Mouse (Mus musculus): ENCODE measurements around the gene Sprr2k. TPM values are rescaled to one million over a fixed set of nuclear protein-coding genes. Genes with fewer than 3 reads are reported as not detected.
"Not testable (repeated sequence)": the region's sequence is repeated elsewhere in the genome, so short reads cannot be mapped to it uniquely, and the experiment has no call there.

Sprr2k gene
- total and polyA plus RNA-seq, 3 experiments = not detected

GRCm38 (mm10) chr3:92470111-92470510 is 37.7 kb downstream of the Sprr2k start:
- intact Hi-C loops (cut with DNase I) = no loop called here

GRCm38 (mm10) chr3:92481249-92481648 is 48.9 kb downstream of the Sprr2k start:
- H3K9ac ChIP-seq (ENCODE audit: low read depth, low read length); DNase-seq; H3K79me2 ChIP-seq (replicated peaks; ENCODE audit: control insufficient read depth, insufficient read depth, low read length); H3K27ac ChIP-seq; H3K36me3 ChIP-seq (ENCODE audit: control insufficient read depth, insufficient read depth, low read length); H3K27me3 ChIP-seq (ENCODE audit: control insufficient read depth, insufficient read depth, low read length); intact Hi-C loops (cut with DNase I); H3K4me3 ChIP-seq; H3K4me1 ChIP-seq (ENCODE audit: control insufficient read depth, insufficient read depth, low read length): not testable (repeated sequence)

More at GRCm38 (mm10) chr3:92470111-92470510, 37.7 kb downstream of the Sprr2k start:
- 74% methylated on average over 2 of the region's 2 CpGs for WGBS
- H3K79me2 ChIP-seq (replicated peaks; ENCODE audit: control insufficient read depth, insufficient read depth, low read length) = no peaks in the 10 kb centered on the region
- no peaks in the 10 kb centered on the region for H3K36me3 ChIP-seq (ENCODE audit: control insufficient read depth, insufficient read depth, low read length)
- no peak overlapping the region for H3K27ac ChIP-seq
- no peak for TF ChIP-seq EP300 (IDR thresholded peaks at IDR 0.05; ENCODE audit: insufficient read depth, low read depth, low read length)
- no peak overlapping the region for H3K9ac ChIP-seq (ENCODE audit: low read depth, low read length)
- no peak overlapping the region for H3K4me3 ChIP-seq
- H3K27me3 ChIP-seq (ENCODE audit: control insufficient read depth, insufficient read depth, low read length) = no peaks in the 10 kb centered on the region
- no peak for DNase-seq
- H3K4me1 ChIP-seq (ENCODE audit: control insufficient read depth, insufficient read depth, low read length) = no peaks in the 10 kb centered on the region

Other genes with a start within 250 kb of the Sprr2k start
- gene Sprr2a1, start 216.8 kb upstream of the Sprr2k start, total RNA-seq (2021) = not detected
- not detected in 2 replicates for gene Sprr2a1, start 216.8 kb upstream of the Sprr2k start, polyA plus RNA-seq (2012; rRNA removed)
- 1 to 10 TPM in 1 of 2 experiments, under 1 TPM in 1; 0.43 to 1.1 TPM for gene Sprr2a2, start 216.7 kb upstream of the Sprr2k start, total RNA-seq (2021)
- gene Sprr2a2, start 216.7 kb upstream of the Sprr2k start, polyA plus RNA-seq (2012; rRNA removed) = 5.7 and 5.8 TPM in 2 replicates
- gene Sprr2a3, start 147.2 kb upstream of the Sprr2k start, total RNA-seq (2021) = not detected
- 0.18 TPM in 2 replicates for gene Sprr2a3, start 147.2 kb upstream of the Sprr2k start, polyA plus RNA-seq (2012; rRNA removed)
- gene Sprr2b, start 116.0 kb upstream of the Sprr2k start, total RNA-seq (2021) = not detected
- not detected in 2 replicates for gene Sprr2b, start 116.0 kb upstream of the Sprr2k start, polyA plus RNA-seq (2012; rRNA removed)
- not detected for gene Sprr2d, start 93.4 kb upstream of the Sprr2k start, total RNA-seq (2021)
- gene Sprr2d, start 93.4 kb upstream of the Sprr2k start, polyA plus RNA-seq (2012; rRNA removed) = not detected in 2 replicates
- gene Sprr2e, start 80.4 kb upstream of the Sprr2k start, total RNA-seq (2021) = not detected
- gene Sprr2e, start 80.4 kb upstream of the Sprr2k start, polyA plus RNA-seq (2012; rRNA removed) = not detected in 2 replicates
- not detected for gene Sprr2f, start 67.4 kb upstream of the Sprr2k start, total RNA-seq (2021)
- gene Sprr2f, start 67.4 kb upstream of the Sprr2k start, polyA plus RNA-seq (2012; rRNA removed) = not detected in 2 replicates
- not detected for gene Sprr2h, start 46.9 kb upstream of the Sprr2k start, total RNA-seq (2021)
- gene Sprr2h, start 46.9 kb upstream of the Sprr2k start, polyA plus RNA-seq (2012; rRNA removed) = not detected in 2 replicates
- gene Sprr2i, start 24.6 kb upstream of the Sprr2k start, total RNA-seq (2021) = not detected
- gene Sprr2i, start 24.6 kb upstream of the Sprr2k start, polyA plus RNA-seq (2012; rRNA removed) = not detected in 2 replicates
- gene Sprr2j-ps, start 14.5 kb upstream of the Sprr2k start, total RNA-seq (2021) = not detected
- not detected in 2 replicates for gene Sprr2j-ps, start 14.5 kb upstream of the Sprr2k start, polyA plus RNA-seq (2012; rRNA removed)
- gene Gm9774, start 3.2 kb upstream of the Sprr2k start, total RNA-seq (2021) = 1 to 10 TPM; 3.3 to 3.5 TPM
- gene Gm9774, start 3.2 kb upstream of the Sprr2k start, polyA plus RNA-seq (2012; rRNA removed) = 4.6 and 4.7 TPM in 2 replicates
- not detected for gene Sprr1b, start 6.2 kb downstream of the Sprr2k start, total RNA-seq (2021)
- gene Sprr1b, start 6.2 kb downstream of the Sprr2k start, polyA plus RNA-seq (2012; rRNA removed) = not detected in 2 replicates
- gene Sprr3, start 26.1 kb downstream of the Sprr2k start, total RNA-seq (2021) = not detected
- not detected in 2 replicates for gene Sprr3, start 26.1 kb downstream of the Sprr2k start, polyA plus RNA-seq (2012; rRNA removed)
- not detected for gene Sprr1a, start 53.3 kb downstream of the Sprr2k start, total RNA-seq (2021)
- 0.66 TPM in 1 of 2 replicates, not detected in the other for gene Sprr1a, start 53.3 kb downstream of the Sprr2k start, polyA plus RNA-seq (2012; rRNA removed)
- not detected for gene Sprr4, start 67.9 kb downstream of the Sprr2k start, total RNA-seq (2021)
- gene Sprr4, start 67.9 kb downstream of the Sprr2k start, polyA plus RNA-seq (2012; rRNA removed) = not detected in 2 replicates
- not detected for gene 2310046K23Rik, start 101.9 kb downstream of the Sprr2k start, total RNA-seq (2021)
- not detected in 2 replicates for gene 2310046K23Rik, start 101.9 kb downstream of the Sprr2k start, polyA plus RNA-seq (2012; rRNA removed)
- gene Ivl, start 141.2 kb downstream of the Sprr2k start, total RNA-seq (2021) = not detected
- not detected in 2 replicates for gene Ivl, start 141.2 kb downstream of the Sprr2k start, polyA plus RNA-seq (2012; rRNA removed)
- not detected for gene Smcp, start 156.4 kb downstream of the Sprr2k start, total RNA-seq (2021)
- gene Smcp, start 156.4 kb downstream of the Sprr2k start, polyA plus RNA-seq (2012; rRNA removed) = 0.86 and 0.91 TPM in 2 replicates
- not detected for gene 2210017I01Rik, start 174.9 kb downstream of the Sprr2k start, total RNA-seq (2021)
- not detected in 2 replicates for gene 2210017I01Rik, start 174.9 kb downstream of the Sprr2k start, polyA plus RNA-seq (2012; rRNA removed)
- not detected for gene Lce6a, start 189.1 kb downstream of the Sprr2k start, total RNA-seq (2021)
- gene Lce6a, start 189.1 kb downstream of the Sprr2k start, polyA plus RNA-seq (2012; rRNA removed) = not detected in 2 replicates
- gene Lce1a1, start 215.7 kb downstream of the Sprr2k start, total RNA-seq (2021) = not detected
- not detected in 2 replicates for gene Lce1a1, start 215.7 kb downstream of the Sprr2k start, polyA plus RNA-seq (2012; rRNA removed)
- not detected for gene Lce1b, start 224.3 kb downstream of the Sprr2k start, total RNA-seq (2021)
- gene Lce1b, start 224.3 kb downstream of the Sprr2k start, polyA plus RNA-seq (2012; rRNA removed) = not detected in 2 replicates
- gene Lce1a2, start 237.7 kb downstream of the Sprr2k start, total RNA-seq (2021) = not detected
- gene Lce1a2, start 237.7 kb downstream of the Sprr2k start, polyA plus RNA-seq (2012; rRNA removed) = not detected in 2 replicates
- not detected for gene Lce1c, start 246.7 kb downstream of the Sprr2k start, total RNA-seq (2021)
- gene Lce1c, start 246.7 kb downstream of the Sprr2k start, polyA plus RNA-seq (2012; rRNA removed) = not detected in 2 replicates